Mouse (Mus musculus): ENCODE results near the gene Elovl6.

DNA sequence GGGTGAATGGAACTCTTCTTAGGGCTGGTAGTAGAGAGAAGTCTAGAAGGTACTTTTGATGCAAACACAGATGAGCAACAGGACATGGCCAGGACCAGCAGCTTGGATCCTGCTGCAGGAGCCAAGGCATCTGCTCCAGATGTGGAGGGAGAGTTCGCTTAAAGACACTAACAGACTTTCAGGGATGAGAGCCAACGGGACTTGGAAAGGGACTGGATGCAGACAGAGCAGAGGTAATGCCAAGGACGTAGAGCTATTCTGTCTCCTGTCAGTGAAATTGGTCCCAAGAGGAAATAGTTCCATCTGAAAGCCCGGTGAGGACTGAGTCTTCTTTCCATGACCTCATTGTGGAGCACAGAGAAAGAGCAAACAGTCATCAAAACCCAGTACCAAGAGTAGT lies 95.1 kb downstream of the Elovl6 start:
- TF ChIP-seq POLR2A (IDR thresholded peaks at IDR 0.05; ENCODE audit: low read depth, low read length), result no peak
- no peak for TF ChIP-seq CTCF (IDR thresholded peaks at IDR 0.05; ENCODE audit: extremely low read depth, insufficient read depth, insufficient read length, insufficient replicate concordance)
